Mouse (Mus musculus): ENCODE measurements around the gene Rasgrf1. TPM values are rescaled to one million over a fixed set of nuclear protein-coding genes. Genes with fewer than 3 reads are reported as not detected.

Gene Rasgrf1
- total RNA-seq (2023) = not detected

DNA sequence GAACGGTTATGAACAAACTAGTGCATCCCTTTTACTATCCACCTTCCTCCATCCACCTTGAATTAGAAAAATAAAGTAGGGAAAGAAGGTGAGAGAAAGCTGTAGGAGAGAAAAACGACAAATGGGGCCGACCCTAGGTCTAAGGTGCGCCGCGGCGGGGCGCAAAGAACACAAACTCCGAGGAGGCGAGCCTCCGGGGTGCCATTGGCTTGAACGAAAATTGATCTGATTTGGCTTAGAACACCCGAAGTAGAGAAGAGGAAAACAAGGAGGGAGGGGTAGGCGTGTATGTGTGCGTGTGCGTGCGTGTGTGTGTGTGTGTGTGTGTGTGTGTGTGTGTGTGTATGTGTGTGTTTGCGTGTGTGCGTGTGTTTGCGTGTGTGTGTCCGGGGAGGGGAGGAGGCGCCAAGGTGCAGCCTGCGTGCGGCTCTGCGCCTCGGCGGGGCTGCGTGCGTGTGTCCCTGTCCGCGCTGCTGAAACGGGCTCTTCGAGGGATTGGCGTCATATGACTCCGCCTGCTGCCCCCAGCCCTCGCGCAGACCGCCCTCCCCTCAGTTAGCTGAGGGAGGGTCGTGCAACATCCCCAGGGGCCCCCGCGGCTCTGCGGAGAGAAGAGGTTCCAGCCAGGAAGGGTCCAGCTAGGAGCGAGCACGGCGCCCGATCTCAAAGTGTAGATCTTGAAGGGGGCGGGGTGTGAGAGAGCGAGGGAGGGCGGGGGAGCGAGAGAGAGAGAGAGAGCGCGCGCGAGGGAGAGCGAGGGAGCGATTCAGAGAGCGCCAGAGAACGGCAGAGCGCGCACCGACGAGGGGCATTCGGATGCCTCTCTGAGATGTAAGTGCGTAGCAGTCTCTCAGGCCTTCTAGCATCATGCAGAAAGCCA lies at the start of gene Rasgrf1:
Gene Rasgrf1 (plus strand): TSS at position 778 of the 880 bp plus-strand sequence.

DNA sequence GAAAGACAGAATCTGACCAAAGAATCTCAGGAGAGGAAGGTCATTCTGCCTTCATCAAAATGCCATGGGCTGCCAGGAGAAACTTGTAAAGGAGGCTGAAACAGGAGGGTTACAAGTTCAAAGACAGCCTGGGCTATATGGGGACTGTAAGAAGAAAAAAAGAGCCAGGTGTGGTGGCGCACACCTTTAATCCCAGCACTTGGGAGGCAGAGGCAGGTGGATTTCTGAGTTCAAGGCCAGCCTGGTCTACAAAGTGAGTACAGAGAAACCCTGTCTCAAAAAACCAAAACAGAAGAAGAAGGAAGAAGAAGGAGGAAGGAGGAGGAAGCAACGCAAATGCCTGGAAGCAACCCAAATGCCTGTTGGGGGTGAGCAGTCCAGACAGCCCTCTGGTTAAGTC lies 144.1 kb downstream of the Rasgrf1 start, which contains the start of gene Ctsh:
Gene Ctsh (plus strand): TSS at position 301 of the 400 bp plus-strand sequence.

Other genes with a start within 250 kb of the Rasgrf1 start
- 10 to 100 TPM; 25.1 to 31.4 TPM for gene Tmed3, start 204.8 kb upstream of the Rasgrf1 start, total RNA-seq (2023)
- gene Ankrd34c, start 171.4 kb upstream of the Rasgrf1 start, total RNA-seq (2023) = not detected
- gene Ctsh, start 144.2 kb downstream of the Rasgrf1 start, total RNA-seq (2023) = 1 to 10 TPM; 8.0 to 8.1 TPM
- 100 to 1,000 TPM; 356 to 423 TPM for gene Morf4l1, start 204.9 kb downstream of the Rasgrf1 start, total RNA-seq (2023)

Data from T-cell, adult 66 days (primary cell).